Mouse (Mus musculus): ENCODE results near the gene Ston2. TPM values are rescaled to one million over a fixed set of nuclear protein-coding genes. Genes with fewer than 3 reads are reported as not detected.

The Ston2 gene
- total and polyA plus RNA-seq, 3 experiments, result 3.6 to 4.7 (median 4.1) TPM

- no peak for DNase-seq
- intact Hi-C loops (cut with DNase I), result no loop called here
- H3K9ac ChIP-seq (ENCODE audit: low read depth, low read length), result no peak overlapping the region
- no peak for TF ChIP-seq POLR2A (IDR thresholded peaks at IDR 0.05; ENCODE audit: insufficient read depth, low read depth, low read length)
- TF ChIP-seq EP300 (IDR thresholded peaks at IDR 0.05; ENCODE audit: insufficient read depth, low read depth, low read length), result no peak
- no peak for TF ChIP-seq CTCF (IDR thresholded peaks at IDR 0.05)
- no peaks in the 10 kb centered on the region for H3K79me2 ChIP-seq (replicated peaks; ENCODE audit: control insufficient read depth, insufficient read depth, low read length)
- no peaks in the 10 kb centered on the region for H3K36me3 ChIP-seq (ENCODE audit: control insufficient read depth, insufficient read depth, low read length)
- H3K4me1 ChIP-seq (ENCODE audit: control insufficient read depth, insufficient read depth, low read length), result 0 out of 2 replicates have a peak, but pooled peaks cover 3% of the 10 kb centered on the region
- H3K4me3 ChIP-seq, result no peak overlapping the region
- H3K27ac ChIP-seq, result no peak overlapping the region
- H3K27me3 ChIP-seq (ENCODE audit: control insufficient read depth, insufficient read depth, low read length), result no peaks in the 10 kb centered on the region
- WGBS, result 88% methylated on average over 6 of the region's 6 CpGs
These were observed 44.1 kb downstream of the Ston2 start for GRCm38 (mm10) chr12:91744091-91744490.

DNA sequence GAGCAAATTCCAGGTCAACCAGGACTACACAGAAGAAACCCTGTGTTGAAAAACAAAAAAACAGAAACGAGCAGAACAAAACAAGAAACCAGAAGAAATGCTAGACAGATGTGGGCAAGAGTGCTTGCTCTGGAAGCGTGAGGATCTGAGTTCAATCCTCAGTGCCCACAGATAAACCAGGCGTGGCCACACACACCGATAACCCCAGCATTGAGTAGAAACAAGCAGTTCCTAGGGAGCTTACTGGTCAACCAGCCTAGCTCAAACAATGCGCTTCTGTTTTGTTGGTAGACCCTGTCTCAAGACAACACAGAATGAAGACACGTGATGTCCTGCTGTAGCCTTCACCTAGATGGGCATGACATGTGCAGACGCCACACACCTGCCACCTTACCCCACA lies 45.3 kb downstream of the Ston2 start:
- whole genome bisulfite sequencing, result 89% methylated on average over 7 of the region's 7 CpGs
- H3K27me3 ChIP-seq (ENCODE audit: control insufficient read depth, insufficient read depth, low read length), result no peaks in the 10 kb centered on the region
- no peak overlapping the region for H3K9ac ChIP-seq (ENCODE audit: low read depth, low read length)
- 0 out of 2 replicates have a peak, but pooled peaks cover 2% of the 10 kb centered on the region for H3K4me1 ChIP-seq (ENCODE audit: control insufficient read depth, insufficient read depth, low read length)
- no peaks in the 10 kb centered on the region for H3K36me3 ChIP-seq (ENCODE audit: control insufficient read depth, insufficient read depth, low read length)
- no peak for DNase-seq
- intact Hi-C loops (cut with DNase I), result no loop called here
- no peak overlapping the region for H3K4me3 ChIP-seq
- H3K79me2 ChIP-seq (replicated peaks; ENCODE audit: control insufficient read depth, insufficient read depth, low read length), result no peaks in the 10 kb centered on the region
- no peak for TF ChIP-seq POLR2A (IDR thresholded peaks at IDR 0.05; ENCODE audit: insufficient read depth, low read depth, low read length)
- TF ChIP-seq CTCF (IDR thresholded peaks at IDR 0.05), result no peak
- no peak for TF ChIP-seq EP300 (IDR thresholded peaks at IDR 0.05; ENCODE audit: insufficient read depth, low read depth, low read length)
- H3K27ac ChIP-seq, result no peak overlapping the region

DNA sequence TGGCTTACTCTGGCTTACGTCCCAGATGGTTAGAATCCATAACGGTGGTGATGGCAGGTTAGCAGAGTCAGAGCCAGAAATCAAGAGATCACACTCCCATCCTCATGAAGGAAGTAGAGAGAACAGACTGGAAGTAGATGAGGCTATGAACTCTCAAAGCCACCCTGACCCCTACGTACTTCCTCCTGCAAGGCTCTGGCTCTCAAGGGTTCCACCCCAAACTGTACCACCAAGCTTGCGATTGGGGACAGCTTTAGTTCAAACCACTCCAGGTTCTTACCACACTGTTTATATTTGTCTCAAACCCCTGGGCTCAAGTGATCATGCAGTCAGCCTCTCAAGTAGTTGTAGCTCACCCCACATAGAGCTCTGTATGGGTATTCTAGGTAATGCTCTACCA lies 49.8 kb downstream of the Ston2 start:
- Histone ChIP-seq H3K9ac (ENCODE audit: low read depth, low read length) (no peak overlapping the region), H3K36me3 (ENCODE audit: control insufficient read depth, insufficient read depth, low read length) (no peaks in the 10 kb centered on the region), H3K4me3 (no peak overlapping the region), H3K27me3 (ENCODE audit: control insufficient read depth, insufficient read depth, low read length) (no peaks in the 10 kb centered on the region), H3K27ac (no peak overlapping the region), H3K79me2 (replicated peaks; ENCODE audit: control insufficient read depth, insufficient read depth, low read length) (no peaks in the 10 kb centered on the region), H3K4me1 (ENCODE audit: control insufficient read depth, insufficient read depth, low read length) (no peaks in the 10 kb centered on the region; the same call in 1 of the 2 replicates)
- intact Hi-C loops (cut with DNase I), result no loop called here
- 84% methylated on average over 4 of the region's 4 CpGs for WGBS
- no peak for DNase-seq
- no peak for TF ChIP-seq CTCF (IDR thresholded peaks at IDR 0.05)
- TF ChIP-seq POLR2A (IDR thresholded peaks at IDR 0.05; ENCODE audit: insufficient read depth, low read depth, low read length), result no peak
- TF ChIP-seq EP300 (IDR thresholded peaks at IDR 0.05; ENCODE audit: insufficient read depth, low read depth, low read length), result no peak

- H3K9ac ChIP-seq (ENCODE audit: low read depth, low read length), result no peak overlapping the region
- no peak for DNase-seq
- no peak overlapping the region for H3K4me3 ChIP-seq
- no peaks in the 10 kb centered on the region for H3K27me3 ChIP-seq (ENCODE audit: control insufficient read depth, insufficient read depth, low read length)
- no peak overlapping the region for H3K27ac ChIP-seq
- WGBS, result 73% methylated on average over 15 of the region's 15 CpGs
- no peaks in the 10 kb centered on the region for H3K36me3 ChIP-seq (ENCODE audit: control insufficient read depth, insufficient read depth, low read length)
- TF ChIP-seq POLR2A (IDR thresholded peaks at IDR 0.05; ENCODE audit: insufficient read depth, low read depth, low read length) (no peak), EP300 (IDR thresholded peaks at IDR 0.05; ENCODE audit: insufficient read depth, low read depth, low read length) (no peak), CTCF (IDR thresholded peaks at IDR 0.05) (no peak)
- H3K79me2 ChIP-seq (replicated peaks; ENCODE audit: control insufficient read depth, insufficient read depth, low read length), result no peaks in the 10 kb centered on the region
- intact Hi-C loops (cut with DNase I), result no loop called here
- no peaks in the 10 kb centered on the region; the same call in 1 of the 2 replicates for H3K4me1 ChIP-seq (ENCODE audit: control insufficient read depth, insufficient read depth, low read length)
These were observed 51.8 kb downstream of the Ston2 start for GRCm38 (mm10) chr12:91736221-91736980.

DNA sequence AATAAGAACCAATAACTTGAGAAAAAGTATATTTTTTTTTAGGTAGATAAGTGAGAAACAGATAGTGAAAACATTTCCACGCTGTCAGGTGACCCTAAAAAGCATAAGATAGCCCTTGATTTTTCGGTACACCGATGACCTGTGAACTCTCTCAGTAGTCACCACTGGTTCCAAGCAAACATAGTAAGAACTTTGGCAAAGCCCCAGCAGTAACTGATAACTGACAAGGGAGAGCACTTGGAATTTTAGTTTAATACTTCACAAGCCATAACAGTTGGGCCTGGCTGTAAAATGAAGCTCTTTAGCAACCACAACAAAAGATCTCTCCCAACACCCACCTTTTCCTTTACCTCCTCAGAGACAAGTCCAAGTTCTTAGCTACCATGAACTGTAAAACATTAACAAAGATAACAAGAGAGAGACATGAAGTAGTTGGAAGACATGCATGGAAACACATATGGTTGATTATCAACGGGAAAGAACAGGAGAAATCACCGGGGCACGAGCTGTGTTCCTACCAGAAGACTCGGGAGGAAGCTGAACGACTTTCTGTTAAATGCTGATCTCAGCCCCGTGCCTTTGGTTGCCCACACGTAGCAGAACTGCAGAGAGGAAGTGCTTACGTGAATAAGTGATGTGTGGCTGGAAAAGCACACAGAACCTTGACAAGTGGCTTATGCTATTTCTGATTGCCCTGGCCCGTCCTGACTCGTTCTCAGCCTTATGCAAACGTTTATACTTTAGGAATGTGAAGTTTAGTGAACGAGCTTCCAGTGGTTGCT lies 53.8 kb downstream of the Ston2 start:
- H3K4me3 ChIP-seq, result no peak overlapping the region
- intact Hi-C loops (cut with DNase I), result loop anchor here (5.0 kb wide), 1 partner anchor 53 kb away; the partner anchor contains the start of gene Ston2
- DNase-seq, result no peak
- H3K27ac ChIP-seq, result no peak overlapping the region
- no peaks in the 10 kb centered on the region for H3K36me3 ChIP-seq (ENCODE audit: control insufficient read depth, insufficient read depth, low read length)
- H3K4me1 ChIP-seq (ENCODE audit: control insufficient read depth, insufficient read depth, low read length), result no peaks in the 10 kb centered on the region; the same call in 1 of the 2 replicates
- H3K27me3 ChIP-seq (ENCODE audit: control insufficient read depth, insufficient read depth, low read length), result no peaks in the 10 kb centered on the region
- no peaks in the 10 kb centered on the region for H3K79me2 ChIP-seq (replicated peaks; ENCODE audit: control insufficient read depth, insufficient read depth, low read length)
- H3K9ac ChIP-seq (ENCODE audit: low read depth, low read length), result no peak overlapping the region
- TF ChIP-seq EP300 (IDR thresholded peaks at IDR 0.05; ENCODE audit: insufficient read depth, low read depth, low read length) (no peak), CTCF (IDR thresholded peaks at IDR 0.05) (no peak), POLR2A (IDR thresholded peaks at IDR 0.05; ENCODE audit: insufficient read depth, low read depth, low read length) (no peak)
- WGBS, result 28% methylated on average over 15 of the region's 15 CpGs

Data from heart, adult 2 months (tissue).